Mouse (Mus musculus): ENCODE results near the gene Rassf7.
"Not testable (repeated sequence)": the region's sequence is repeated elsewhere in the genome, so short reads cannot be mapped to it uniquely, and the experiment has no call there.

Rassf7 gene

DNA sequence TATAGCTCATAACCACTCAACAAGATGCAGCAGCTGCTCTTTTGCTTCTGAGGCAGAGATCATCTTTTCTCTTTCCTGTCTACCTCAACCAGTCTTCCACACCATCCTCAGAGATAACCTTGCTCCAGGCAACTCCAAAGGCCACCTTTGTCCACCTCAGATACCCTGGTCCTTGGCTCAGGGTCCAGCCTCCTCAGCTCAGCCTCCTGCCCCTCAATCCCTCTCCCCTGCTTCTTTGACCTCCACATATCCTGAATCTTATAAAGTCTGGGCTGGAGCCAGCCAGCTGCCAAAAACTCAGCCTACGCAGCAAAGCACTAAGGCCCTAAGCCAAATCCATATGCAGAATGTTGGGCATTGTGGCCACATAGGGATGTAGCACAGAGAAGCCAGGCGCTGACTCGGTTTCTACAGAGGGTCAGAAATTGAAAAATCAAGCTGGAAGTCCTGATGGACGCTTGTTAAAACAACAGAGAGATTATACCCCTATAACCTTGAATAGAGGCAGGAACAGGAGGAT lies 7.1 kb downstream of the Rassf7 start:
- DNase-seq (ENCODE audit: low spot score): no peak

DNA sequence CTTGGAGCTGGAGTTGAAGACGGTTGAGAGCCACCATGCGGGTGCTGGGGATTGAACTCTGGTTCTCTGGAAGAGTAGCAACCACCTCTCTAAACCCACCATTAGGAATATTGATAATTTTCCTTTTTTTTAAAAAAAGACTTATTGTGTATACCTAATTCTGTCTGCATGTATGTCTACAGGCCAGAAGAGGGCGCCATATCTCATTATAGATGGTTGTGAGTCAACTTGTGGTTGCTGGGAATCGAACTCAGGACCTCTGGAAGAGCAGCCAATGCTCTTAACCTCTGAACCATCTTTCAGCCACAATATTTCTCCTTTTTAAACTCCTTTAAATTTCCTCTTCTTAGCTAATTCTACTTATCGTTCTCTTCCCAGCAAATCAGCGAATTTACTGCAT lies 10.9 kb downstream of the Rassf7 start:
- DNase-seq (ENCODE audit: low spot score): no peak

DNA sequence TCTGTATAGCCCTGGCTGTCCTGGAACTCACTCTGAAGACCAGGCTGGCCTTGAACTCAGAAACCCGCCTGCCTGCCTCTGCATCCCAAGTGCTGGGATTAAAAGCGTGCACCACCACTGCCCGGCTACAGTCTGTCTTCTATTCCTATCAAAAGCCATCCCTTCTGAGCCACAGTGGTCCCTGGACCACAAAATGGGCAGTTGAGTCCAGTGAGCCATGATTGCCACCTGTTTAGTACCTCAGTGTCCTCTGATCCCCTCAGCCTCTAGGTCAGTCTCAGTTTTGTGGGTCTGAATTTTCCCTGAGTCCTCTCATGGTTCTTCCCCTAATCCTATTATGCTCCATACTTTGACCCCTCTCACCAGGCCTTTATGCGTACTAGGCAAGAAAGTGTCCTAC lies 12.1 kb downstream of the Rassf7 start:
- DNase-seq (ENCODE audit: low spot score): no peak

DNA sequence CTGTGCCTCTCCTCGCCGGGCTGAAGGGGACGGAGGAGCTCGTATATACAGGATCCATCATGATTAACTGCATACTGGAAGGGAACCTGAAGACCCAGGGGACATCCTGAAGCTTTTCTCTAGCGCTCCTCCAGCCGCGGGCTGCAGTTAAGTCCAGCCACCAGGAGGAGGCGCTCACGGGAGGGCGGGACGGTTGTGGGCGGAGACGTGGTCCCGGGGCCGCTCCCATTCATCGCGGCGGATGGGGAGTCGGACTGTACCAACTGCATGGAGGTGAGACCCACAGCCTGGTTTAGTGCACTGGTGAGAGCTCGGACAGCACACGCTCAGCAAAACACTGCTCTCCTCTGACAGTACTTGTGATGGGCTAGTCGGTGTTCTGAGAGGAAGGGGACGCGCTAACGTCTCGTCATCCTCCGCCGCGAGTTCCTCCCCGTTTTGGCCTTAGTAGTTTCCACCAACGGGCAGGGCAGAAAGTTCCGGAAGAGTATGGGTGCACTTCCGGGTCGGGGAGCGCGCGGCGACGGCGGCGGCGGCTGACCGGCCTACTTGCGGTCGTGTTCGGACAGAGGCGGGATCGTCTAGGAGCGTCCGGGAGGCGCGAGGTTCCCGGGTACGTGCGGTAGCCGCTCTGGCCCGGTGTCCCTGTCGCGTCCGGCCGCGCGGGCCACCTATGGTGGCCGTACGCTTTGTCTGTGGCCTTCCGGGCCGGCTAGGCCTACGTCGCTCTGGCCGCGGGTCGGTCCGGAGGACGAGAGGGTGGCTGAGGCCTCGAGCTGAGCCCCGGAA lies 12.8 kb downstream of the Rassf7 start, which contains the start of gene Phrf1:
Gene Phrf1 (plus strand): TSS at position 506 of the 789 bp plus-strand sequence.
- DNase-seq (ENCODE audit: low spot score): peak; percentile 97

DNA sequence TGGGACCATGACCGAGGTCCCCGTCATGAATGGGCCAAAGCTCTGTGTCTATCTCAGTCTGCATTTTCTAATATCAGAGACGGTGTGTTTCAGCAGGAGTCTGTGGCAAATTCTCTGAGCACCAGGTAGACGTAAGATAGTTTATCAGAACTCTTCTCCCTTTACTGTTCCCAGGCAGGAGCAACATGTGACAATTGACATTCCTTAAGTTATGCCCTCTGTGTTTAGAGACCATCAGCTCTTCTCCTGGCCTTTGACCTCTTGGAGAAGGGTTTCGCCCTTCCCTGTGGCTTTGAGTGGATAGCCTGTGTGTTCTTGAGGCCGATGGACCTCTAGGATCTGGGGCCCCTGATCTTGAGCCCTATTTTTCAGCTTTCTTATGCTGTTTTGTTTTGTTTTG lies 14.0 kb downstream of the Rassf7 start:
- DNase-seq (ENCODE audit: low spot score): no peak

DNA sequence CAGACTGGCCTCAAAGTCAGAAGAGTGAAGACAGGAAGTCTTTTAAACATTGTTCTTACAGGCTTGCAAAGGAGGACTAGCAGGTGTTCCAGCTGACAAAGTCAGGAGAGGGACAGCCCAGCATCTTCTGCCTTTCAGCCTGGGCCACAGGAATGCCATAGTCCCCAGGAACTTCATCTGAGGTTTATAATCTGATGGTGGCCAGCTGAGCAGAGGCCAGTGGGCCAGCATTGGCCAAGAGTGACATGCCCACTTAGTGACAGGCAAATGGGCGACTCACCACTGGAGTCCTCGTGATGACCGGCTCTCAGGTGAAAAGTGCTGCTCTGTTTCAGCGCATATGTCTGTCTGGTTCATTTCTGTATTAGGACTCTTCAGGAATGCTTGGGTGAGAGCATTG lies 14.9 kb downstream of the Rassf7 start:
- DNase-seq (ENCODE audit: low spot score): no peak

DNA sequence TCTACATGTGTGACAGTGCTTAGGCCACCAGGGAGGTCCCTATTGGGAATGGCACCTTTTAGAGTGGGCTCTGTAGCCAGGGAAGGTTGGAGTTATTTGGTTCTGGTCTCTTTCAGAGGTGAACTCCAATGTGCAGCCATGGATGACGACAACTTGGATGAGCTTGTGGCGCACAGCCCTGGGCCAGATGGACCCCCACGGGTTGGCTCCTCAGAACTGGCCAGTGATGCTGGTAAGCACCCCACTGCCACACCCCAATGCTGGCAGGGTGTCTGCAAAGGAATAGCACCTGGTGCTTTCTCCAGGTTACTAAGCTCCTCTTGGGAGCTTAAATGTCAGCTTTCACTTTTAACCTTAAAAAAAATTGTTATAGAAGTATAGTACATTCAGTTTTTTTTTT lies 15.5 kb downstream of the Rassf7 start:
- no peak for DNase-seq (ENCODE audit: low spot score)

DNA sequence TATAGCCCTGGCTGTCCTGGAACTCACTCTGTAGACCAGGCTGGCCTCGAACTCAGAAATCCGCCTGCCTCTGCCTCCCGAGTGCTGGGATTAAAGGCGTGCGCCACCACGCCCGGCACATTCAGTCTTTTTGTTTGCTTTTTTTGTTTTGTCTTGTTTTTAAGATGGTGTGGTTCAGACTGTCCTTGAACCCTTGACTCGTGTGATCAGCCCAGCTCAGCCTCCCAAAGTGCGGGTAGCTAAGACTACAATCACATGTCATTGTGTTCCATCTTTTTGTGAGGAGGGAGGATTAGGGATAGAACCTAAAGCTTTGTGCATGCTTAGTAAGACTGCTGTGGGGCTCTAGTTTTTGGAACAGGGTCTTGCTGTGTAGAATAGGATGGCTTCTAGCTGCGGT lies 15.9 kb downstream of the Rassf7 start:
- DNase-seq (ENCODE audit: low spot score): no peak

DNA sequence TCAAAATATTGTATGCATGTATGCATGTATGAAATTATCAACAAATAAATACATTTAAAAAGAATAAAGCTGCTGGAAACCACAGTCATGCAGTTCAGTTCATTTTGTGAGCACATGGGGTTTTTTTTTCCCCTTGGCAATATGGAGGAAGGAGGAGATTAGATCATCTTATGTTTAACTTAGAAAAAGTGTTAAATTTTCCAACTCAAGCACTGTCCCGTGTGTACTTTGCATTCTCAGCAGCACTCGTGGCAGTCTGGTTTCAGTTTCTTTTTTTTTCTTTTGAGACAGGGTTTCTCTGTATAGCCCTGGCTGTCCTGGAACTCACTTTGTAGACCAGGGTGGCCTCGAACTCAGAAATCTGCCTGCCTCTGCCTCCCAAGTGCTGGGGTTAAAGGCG lies 34.8 kb downstream of the Rassf7 start:
- not testable (repeated sequence) for DNase-seq (ENCODE audit: low spot score)

DNA sequence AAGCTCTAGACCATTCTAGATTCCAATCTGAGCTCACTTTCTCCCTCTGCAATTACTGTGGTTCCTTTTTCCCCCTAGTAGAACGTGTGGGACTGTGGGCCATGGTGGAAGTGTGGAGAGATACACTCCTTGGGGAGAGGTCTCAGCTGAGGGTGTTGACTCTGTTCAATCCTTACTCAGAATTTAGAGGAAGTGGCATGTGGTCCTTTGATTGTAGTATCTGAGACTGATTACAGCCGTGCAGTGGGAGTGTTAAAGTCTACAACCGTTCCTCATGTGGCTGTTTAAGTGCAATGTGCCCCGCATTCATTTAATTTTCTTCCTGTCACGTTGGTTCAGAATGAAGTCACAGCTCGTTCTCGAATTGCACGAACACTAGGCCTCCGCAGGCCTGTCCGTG lies 40.5 kb downstream of the Rassf7 start:
- DNase-seq (ENCODE audit: low spot score): no peak

DNA sequence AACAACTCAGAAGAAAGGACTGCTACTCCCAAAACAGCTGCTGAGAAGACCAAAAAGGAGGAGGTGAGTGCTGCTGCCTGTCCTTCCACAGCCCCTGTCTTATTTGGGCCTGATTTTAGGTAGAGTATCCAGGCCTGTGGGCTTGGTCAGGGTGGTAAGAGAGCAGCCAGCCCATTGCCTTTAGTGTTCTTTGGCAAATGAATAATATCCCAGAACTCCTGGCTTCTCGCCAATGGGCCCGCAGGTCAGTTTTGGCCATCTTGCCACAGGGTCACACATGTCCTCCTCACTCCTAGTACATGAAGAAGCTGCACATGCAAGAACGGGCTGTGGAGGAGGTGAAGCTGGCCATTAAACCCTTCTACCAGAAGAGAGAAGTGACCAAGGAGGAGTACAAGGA lies 45.8 kb downstream of the Rassf7 start:
- DNase-seq (ENCODE audit: low spot score): no peak

DNA sequence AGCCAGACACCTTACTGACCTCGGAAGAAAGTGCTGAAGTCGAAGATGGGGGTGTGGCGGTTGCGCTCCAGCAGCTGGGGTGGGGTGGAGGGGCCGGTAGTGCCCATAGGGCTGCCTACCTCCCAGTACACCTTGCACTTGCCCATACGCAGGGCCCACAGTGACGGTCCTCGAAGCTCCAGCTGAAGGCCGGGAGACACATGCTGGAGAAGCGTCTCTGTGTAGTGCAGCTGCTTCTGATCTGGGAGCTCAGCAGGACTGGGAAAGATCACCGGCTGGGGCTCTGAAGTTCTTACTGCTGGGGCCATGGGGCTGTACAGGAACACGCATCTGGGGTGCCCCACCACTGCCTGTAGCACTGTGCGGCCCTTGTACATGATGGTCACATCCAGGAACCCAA lies 48.0 kb downstream of the Rassf7 start:
- DNase-seq (ENCODE audit: low spot score): no peak

DNA sequence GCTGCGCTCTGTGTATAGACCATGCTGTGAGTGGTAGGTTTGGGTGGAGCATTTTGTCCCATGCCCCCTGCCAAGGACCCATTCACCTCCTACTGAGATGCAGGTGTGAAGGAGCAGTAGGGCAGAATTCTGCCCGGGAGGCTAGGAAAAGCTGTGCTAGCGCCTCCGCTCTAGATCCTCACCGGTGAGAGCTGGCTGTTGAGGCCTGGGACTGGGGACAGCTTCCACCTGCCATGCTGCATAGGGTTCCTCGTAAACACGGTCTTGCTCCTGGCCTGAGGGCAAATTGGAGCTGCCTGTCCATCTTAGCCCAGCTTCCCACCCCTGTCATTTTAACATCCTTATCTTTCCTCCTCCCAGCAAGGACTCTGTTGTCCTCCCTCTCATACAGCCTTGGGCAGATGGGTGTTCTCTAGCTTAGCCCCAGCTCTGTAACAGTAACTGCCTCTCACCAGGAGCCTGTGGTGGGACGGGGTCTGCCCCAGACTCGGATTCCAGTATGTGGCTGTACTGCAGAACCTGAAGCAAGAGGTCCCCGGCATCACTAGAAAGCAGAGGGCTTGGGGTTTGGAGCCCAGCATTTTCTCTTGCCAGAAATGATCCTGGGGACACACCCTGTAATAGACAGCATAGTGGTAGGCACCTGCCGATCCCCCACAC lies 48.5 kb downstream of the Rassf7 start:
- DNase-seq (ENCODE audit: low spot score): no peak

DNA sequence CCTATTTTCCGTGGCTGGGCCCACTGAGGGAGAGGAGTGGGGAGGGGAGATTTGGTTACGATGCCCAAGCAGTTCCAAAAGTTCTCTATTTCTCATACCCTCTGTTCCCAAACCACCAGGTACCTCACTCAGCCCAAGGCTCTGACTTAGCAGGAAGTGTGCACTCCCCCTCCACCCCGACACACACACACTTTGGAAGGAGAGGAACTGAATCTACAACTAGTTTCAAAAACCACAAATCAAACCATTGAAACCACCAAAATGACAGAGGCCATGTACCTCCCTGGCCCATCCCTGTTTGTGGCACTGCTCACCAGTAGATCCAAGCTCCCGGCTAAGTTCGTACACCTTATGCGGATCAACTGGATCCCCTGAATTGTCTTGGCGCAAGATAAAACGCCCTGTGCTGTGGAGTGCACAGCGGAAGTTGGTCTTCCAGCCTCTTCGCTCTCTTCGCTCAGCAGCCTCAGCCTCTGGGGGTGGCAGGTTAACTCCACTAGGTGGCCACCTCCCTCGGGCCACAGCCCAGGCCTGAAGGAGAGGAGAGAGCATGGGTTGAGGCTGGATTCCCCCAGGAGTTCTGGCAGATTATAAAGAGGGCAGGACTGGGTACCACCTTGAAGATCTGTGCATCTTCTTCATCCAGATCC lies 49.2 kb downstream of the Rassf7 start:
- no peak for DNase-seq (ENCODE audit: low spot score)

DNA sequence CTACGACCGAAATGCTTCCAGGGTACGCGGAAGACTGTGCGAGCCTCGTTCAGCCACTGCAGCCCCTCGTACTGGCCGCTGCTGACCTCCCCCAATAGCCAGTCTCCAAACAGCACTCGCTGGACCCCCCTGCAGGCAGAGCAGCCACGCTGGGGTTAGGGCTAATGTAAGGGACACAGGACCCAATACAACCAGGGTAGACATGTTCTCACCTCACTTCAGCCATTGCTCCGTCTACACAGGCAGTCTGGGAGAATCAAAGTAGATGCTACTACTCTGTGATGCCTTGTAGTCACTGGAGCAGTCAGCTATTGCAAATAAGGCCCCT lies 49.7 kb downstream of the Rassf7 start:
- no peak for DNase-seq (ENCODE audit: low spot score)

DNA sequence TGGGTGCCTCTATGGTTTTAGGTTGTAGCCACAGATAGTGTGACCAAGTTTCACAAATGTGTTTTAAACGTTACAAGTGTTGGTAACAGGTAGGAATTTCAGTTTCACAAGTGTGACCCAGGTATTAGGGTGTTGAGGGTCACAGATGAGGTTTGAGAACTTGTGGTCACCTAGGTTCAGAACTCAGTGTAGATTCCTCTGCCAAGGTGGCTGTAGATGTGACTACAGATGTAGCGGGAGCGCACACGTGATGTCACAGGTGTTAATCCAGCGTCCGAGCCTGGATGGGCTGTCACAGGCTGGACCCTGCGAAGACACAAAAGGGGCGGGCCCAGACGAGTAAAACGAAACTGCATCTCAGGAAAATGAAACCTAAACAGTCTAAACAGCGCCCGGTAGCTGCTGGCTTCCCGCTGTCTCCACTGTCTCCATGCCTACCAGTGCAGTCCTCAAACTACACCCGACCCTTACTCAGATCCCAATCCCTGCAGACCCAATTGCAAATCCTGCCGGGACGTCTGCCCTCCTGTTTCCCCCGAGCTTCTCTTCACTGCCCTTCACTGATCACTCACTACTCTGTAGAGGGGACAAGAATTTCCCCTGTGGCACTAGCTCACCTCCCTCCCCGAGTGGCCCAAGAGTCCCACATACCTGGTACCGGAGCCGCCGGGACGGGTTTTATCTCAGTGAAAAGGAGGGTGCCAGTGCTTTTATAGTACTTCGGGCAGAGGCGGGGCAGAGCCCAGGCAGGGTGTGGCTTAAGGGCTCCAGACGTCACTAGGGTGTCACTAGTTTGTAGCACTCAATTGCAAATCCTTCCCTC lies 50.3 kb downstream of the Rassf7 start, which contains the start of gene Irf7:
Gene Irf7 (minus strand): TSS at position 743 of the 823 bp plus-strand sequence.
- DNase-seq (ENCODE audit: low spot score): peak; percentile 54
